Mouse (Mus musculus): ENCODE measurements around the gene Pdhx.

Pdhx gene

GRCm38 (mm10) chr2:103073219-103073982 lies at the start of gene Pdhx, which contains the start of gene Apip:
Gene Pdhx (minus strand): TSS chr2:103073513.
Gene Apip (plus strand): TSS chr2:103073675.
- in situ Hi-C loops (cut with MboI, MseI): no loop called here

GRCm38 (mm10) chr2:103119197-103119854 lies 46.0 kb upstream of the Pdhx start:
- in situ Hi-C loops (cut with MboI, MseI): no loop called here

- in situ Hi-C loops (cut with MboI, MseI): no loop called here
Measured at GRCm38 (mm10) chr2:103118324-103119196, 45.2 kb upstream of the Pdhx start.

GRCm38 (mm10) chr2:103117212-103117611 lies 43.9 kb upstream of the Pdhx start:
- in situ Hi-C loops (cut with MboI, MseI): no loop called here

GRCm38 (mm10) chr2:103111669-103112068 lies 38.4 kb upstream of the Pdhx start:
- in situ Hi-C loops (cut with MboI, MseI): no loop called here

- in situ Hi-C loops (cut with MboI, MseI): no loop called here
Measured at GRCm38 (mm10) chr2:103106172-103106571, 32.9 kb upstream of the Pdhx start.

- in situ Hi-C loops (cut with MboI, MseI): no loop called here
Measured at GRCm38 (mm10) chr2:103102595-103102994, 29.3 kb upstream of the Pdhx start.

- in situ Hi-C loops (cut with MboI, MseI): loop anchor here (25.0 kb wide), 1 partner anchor 248 kb away; no protein-coding TSS in a partner anchor
Measured at GRCm38 (mm10) chr2:103089521-103089920, 16.2 kb upstream of the Pdhx start.

GRCm38 (mm10) chr2:103088099-103088498 lies 14.8 kb upstream of the Pdhx start:
- in situ Hi-C loops (cut with MboI, MseI): loop anchor here (25.0 kb wide), 1 partner anchor 249 kb away; no protein-coding TSS in a partner anchor

- in situ Hi-C loops (cut with MboI, MseI): loop anchor here (25.0 kb wide), 1 partner anchor 251 kb away; no protein-coding TSS in a partner anchor
Measured at GRCm38 (mm10) chr2:103086432-103086831, 13.1 kb upstream of the Pdhx start.

GRCm38 (mm10) chr2:103085633-103086032 lies 12.3 kb upstream of the Pdhx start:
- in situ Hi-C loops (cut with MboI, MseI): loop anchor here (25.0 kb wide), 1 partner anchor 252 kb away; no protein-coding TSS in a partner anchor

- in situ Hi-C loops (cut with MboI, MseI): loop anchor here (25.0 kb wide), 1 partner anchor 253 kb away; no protein-coding TSS in a partner anchor
Measured at GRCm38 (mm10) chr2:103084451-103084850, 11.1 kb upstream of the Pdhx start.

GRCm38 (mm10) chr2:103082853-103083252 lies 9.5 kb upstream of the Pdhx start:
- in situ Hi-C loops (cut with MboI, MseI): loop anchor here (25.0 kb wide), 1 partner anchor 254 kb away; no protein-coding TSS in a partner anchor

GRCm38 (mm10) chr2:103081706-103082105 lies 8.4 kb upstream of the Pdhx start:
- in situ Hi-C loops (cut with MboI, MseI): loop anchor here (25.0 kb wide), 1 partner anchor 256 kb away; no protein-coding TSS in a partner anchor

GRCm38 (mm10) chr2:103081117-103081516 lies 7.8 kb upstream of the Pdhx start:
- in situ Hi-C loops (cut with MboI, MseI): loop anchor here (25.0 kb wide), 1 partner anchor 256 kb away; no protein-coding TSS in a partner anchor

GRCm38 (mm10) chr2:103070586-103070985 lies 2.7 kb downstream of the Pdhx start:
- in situ Hi-C loops (cut with MboI, MseI): no loop called here

- in situ Hi-C loops (cut with MboI, MseI): no loop called here
Measured at GRCm38 (mm10) chr2:103069752-103070405, 3.4 kb downstream of the Pdhx start.

- in situ Hi-C loops (cut with MboI, MseI): no loop called here
Measured at GRCm38 (mm10) chr2:103068602-103069001, 4.7 kb downstream of the Pdhx start.

- in situ Hi-C loops (cut with MboI, MseI): no loop called here
Measured at GRCm38 (mm10) chr2:103067552-103068207, 5.6 kb downstream of the Pdhx start.
